Mouse (Mus musculus) C2C12 (cell line): ENCODE data around the gene Rsad1.

Experiments
- CEBPB ChIP-seq: IDR thresholded peaks from one replicate; pipeline ENCODE4 v1.6.1; 2011; ENCODE audit warnings: low read depth, mild to moderate bottlenecking, control low read depth, moderate library complexity
- CTCF ChIP-seq: IDR thresholded peaks from one replicate; pipeline ENCODE4 v1.5.1; 2011; ENCODE audit not compliant: control insufficient read depth, insufficient read depth, insufficient read length
- FOSL1 ChIP-seq: IDR thresholded peaks from one replicate; pipeline ENCODE4 v1.8.0; 2011; ENCODE audit warnings: mild to moderate bottlenecking, low read length; ENCODE audit not compliant: poor library complexity, insufficient read depth, severe bottlenecking
- MAX ChIP-seq: IDR thresholded peaks from one replicate; pipeline ENCODE4 v1.6.1; 2011; ENCODE audit warnings: mild to moderate bottlenecking, control low read depth
- MYOD1 ChIP-seq: IDR thresholded peaks from one replicate; pipeline ENCODE4 v1.6.1; 2011; ENCODE audit warnings: low read depth; ENCODE audit not compliant: control insufficient read depth, insufficient read length
- MYOG ChIP-seq: IDR thresholded peaks from one replicate; pipeline ENCODE4 v1.6.1; 2011; ENCODE audit not compliant: control insufficient read depth, insufficient read length; ENCODE audit errors: extremely low read depth
- USF1 ChIP-seq: IDR thresholded peaks from one replicate; pipeline ENCODE4 v1.6.1; 2011; ENCODE audit warnings: low read depth, mild to moderate bottlenecking, control low read depth, moderate library complexity

- no peak for TF ChIP-seq CTCF
- TF ChIP-seq CEBPB: no peak
- no peak for TF ChIP-seq FOSL1
- TF ChIP-seq MAX: no peak
- no peak for TF ChIP-seq MYOG
- no peak for TF ChIP-seq USF1
- TF ChIP-seq MYOD1: no peak
Observed at GRCm38 (mm10) chr11:94528879-94529278, 20.2 kb downstream of the Rsad1 start.
